Comparison of ENCODE assay signal across 13 mouse cellular contexts in genomic region chr17:7919209-7919608, GRCm38 (mm10).
"Had no signal": no experiment of that assay in that cellular context is flagged by ENCODE, and none has a peak within 500 bp of the region (broad histone marks: within the 10 kb centered on the region; RNA-seq: fewer than 3 reads in every experiment).

No protein-coding gene starts in this region.

- DNase-seq: layer of hippocampus, adult 9-11 months; liver; lung, adult 18-20 months; thymus, adult 18-20 months; thymus, postnatal 36 days had no signal

- H3K4me3 ChIP-seq: layer of hippocampus, adult 2 months; limb, embryonic 10.5 days; limb, embryonic 13.5 days; liver, embryonic 12.5 days; liver, embryonic 15.5 days; midbrain, embryonic 13.5 days had no signal

- H3K4me1 ChIP-seq: limb, embryonic 13.5 days; liver, embryonic 12.5 days; midbrain, embryonic 13.5 days had no signal

- H3K27me3 ChIP-seq: limb, embryonic 13.5 days; liver, embryonic 12.5 days; liver, embryonic 15.5 days; midbrain, embryonic 13.5 days had no signal

- H3K4me2 ChIP-seq: limb, embryonic 13.5 days; liver, embryonic 12.5 days; liver, embryonic 15.5 days; midbrain, embryonic 13.5 days had no signal

- H3K27ac ChIP-seq: layer of hippocampus, adult 2 months; limb, embryonic 10.5 days; limb, embryonic 13.5 days; liver, embryonic 12.5 days; liver, embryonic 15.5 days; macrophage; midbrain, embryonic 13.5 days had no signal

- ATAC-seq: intestine, postnatal 0 days; liver, embryonic 12.5 days; midbrain, embryonic 13.5 days had no signal

- H3K9ac ChIP-seq: limb, embryonic 13.5 days; liver, embryonic 12.5 days; liver, embryonic 15.5 days; midbrain, embryonic 13.5 days had no signal

- H3K36me3 ChIP-seq: limb, embryonic 10.5 days; limb, embryonic 13.5 days; liver, embryonic 12.5 days; liver, embryonic 15.5 days; midbrain, embryonic 13.5 days had no signal

- H3K9me3 ChIP-seq: limb, embryonic 10.5 days; limb, embryonic 13.5 days; liver, embryonic 12.5 days; liver, embryonic 15.5 days; midbrain, embryonic 13.5 days had no signal
